Mouse (Mus musculus): ENCODE results near the gene Lrp2.
"Not testable (repeated sequence)": the region's sequence is repeated elsewhere in the genome, so short reads cannot be mapped to it uniquely, and the experiment has no call there.

The Lrp2 gene

DNA sequence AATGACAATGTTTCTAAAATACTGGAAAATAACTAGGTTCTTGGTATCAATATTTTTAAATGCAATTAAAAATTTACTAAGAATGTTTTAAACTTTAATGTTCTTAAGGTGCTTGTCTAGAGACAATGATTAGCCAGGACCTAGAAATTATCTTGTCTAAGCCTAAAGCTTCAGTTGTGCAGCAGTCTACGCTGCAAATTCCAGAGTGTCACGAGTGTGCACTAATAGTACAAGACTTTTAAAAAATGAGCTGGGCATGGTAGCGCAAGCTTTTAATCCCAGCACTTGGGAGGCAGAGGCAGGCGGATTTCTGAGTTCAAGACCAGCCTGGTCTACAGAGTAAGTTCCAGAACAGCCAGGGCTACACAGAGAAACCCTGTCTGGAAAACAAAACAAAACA, 3.8 kb downstream of the Lrp2 start:
- DNase-seq = not testable (repeated sequence)

DNA sequence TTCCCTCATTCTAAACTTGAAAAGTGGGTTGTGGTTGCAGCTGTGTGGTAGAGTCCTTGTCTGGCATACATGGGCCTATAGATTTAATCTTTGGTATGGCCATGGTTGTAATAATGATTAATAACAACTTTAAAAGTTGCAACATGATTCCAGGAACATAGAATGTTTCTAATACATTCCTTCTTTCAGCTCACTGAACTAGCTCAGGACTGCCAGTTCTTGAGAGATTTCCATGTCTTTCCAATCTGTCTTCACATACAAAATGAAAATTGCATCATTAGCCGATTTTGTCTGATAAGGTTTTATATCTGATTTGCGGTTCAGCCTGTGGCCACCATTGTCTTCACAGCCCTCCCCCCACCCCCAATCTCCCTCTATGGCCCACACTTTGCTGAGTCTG, 5.8 kb downstream of the Lrp2 start:
- no peak for DNase-seq

DNA sequence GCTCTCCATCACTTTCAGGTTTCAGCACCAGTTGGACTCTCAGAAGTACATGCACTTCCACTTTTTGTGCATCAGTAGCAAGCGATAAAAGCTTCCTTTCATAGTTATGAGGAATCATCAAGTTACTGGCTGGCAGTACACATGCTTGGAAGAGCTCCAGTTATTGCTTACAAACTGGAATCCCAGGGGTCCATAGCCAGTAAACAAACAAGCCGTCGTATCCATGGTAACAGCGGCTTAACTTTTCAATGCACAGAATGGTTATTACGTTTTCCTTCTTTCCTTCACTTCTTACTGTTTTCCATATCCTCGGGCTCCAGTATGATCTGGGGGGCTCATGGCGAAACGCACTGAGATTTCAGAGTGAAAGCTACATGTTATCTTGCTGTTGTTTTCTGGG, 7.7 kb downstream of the Lrp2 start:
- no peak for DNase-seq

DNA sequence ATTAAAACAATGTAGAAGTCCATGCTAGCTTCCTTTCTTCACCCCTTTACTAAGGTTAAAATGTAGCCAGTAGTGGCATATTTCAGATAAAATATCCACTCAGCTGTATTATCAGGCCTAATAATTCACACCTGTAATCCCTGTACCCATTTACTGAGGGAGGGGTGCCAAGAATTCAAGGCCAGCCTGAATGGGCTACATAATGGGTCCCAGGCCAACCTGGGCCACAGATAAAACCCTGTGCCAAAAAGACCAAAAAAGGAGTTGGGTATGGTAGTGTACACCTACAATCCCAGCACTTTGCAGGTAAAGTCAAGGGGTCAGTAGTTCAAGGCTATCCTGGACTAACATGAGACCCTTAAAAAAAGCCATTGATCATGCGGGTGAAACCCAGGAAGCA, 9.3 kb downstream of the Lrp2 start:
- no peak for DNase-seq

DNA sequence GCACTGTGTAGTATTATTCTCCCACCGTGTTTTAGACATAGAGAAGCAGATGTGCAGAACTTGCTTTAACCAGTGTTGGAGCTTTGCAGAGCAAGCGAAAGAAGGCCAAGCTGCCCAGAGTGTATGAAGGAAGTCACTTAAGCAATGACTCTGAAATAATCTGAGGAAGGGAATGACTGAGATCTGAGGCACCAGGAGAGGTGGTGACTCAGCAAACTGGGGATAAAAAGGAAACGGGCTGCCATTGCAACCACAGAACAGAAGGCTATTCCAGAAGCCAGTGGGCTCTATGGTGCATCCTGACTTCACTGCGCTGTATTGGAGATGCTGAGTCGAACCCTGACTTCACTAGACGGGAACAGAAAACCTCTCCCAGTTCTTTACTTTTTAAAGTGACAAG, 10.9 kb downstream of the Lrp2 start:
- no peak for DNase-seq

DNA sequence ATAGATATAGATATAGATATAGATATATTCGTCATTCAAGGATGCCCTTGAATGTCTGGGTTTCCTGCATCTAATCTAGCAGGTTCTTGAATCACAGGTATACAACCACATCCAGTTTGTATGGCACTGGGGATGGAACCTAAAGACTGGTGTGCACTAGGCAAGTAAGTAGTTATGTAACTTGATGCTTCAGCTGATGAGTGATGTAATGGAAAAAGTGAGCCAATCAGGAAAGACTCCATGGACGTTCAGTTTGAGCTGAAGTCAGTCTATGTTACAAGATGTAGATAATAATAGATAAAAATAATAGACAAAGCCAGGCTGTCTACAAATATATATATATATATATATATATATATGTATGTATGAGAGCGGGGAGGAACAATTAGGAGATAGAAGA, 11.6 kb downstream of the Lrp2 start:
- no peak for DNase-seq

DNA sequence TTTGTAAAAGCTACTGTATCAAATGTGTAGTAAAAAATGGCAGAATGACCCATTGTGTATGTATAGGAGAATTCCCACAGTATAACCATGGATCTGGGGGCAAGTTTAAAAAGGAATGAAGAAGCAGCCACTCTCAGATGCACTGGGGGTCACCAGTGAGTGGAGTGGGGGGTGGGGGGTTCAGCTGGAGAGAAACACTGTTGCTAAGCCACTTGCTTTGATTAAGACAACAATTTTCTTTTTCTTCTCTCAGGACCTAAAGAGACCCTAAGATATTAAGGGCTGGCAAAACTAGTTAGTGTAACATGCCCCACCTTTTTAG, 12.2 kb downstream of the Lrp2 start:
- no peak for DNase-seq

DNA sequence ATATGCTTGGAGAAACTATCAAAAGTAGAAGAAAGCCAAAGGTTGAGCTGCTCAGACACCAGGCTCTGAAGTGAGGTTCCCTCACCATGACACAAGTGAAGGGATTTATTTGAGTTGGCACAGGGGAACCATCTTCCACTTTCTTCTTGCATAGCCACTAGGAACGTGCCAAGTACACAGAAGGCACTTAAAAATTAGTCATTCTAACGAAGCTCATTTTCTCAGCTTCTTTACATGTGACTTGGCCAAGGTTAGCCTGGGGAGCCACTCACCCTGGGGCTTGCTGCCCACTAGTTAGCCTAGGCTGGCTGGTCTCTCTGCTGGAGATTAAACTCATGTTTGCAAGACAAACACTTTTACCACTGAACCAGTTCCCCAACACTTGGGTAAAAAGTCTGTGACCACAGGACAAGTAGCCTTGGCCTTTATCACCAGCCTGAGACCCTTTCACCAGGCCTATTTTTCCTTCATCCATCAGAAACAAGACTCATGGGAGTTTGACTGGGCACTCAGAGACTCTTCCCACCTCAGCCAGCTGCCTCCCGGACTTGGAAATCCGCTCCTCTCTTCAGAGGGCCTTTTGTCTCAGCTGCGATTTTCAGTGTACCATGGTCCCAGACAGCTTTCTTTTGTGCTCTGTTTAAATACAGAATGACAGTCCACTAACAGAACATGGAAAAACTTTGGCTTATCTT, 12.7 kb downstream of the Lrp2 start:
- no peak for DNase-seq

DNA sequence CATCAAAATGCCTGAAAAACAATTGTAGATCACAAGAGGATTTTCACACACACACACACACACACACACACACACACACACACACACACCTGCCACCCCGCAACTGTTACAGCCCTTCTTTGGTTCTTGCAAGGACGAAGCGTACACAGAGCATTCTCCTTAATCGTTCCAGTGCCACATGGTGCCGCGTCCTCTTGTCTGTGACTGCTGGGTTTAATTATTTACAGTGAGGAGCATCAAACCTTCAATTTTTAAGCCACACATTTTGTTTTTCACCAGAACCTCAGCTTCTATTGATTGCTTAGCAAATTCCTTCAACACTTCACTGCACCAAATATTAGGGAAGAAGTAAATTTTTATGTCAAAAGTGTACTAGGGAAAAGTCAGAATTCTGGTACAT, 15.3 kb downstream of the Lrp2 start:
- DNase-seq = no peak

DNA sequence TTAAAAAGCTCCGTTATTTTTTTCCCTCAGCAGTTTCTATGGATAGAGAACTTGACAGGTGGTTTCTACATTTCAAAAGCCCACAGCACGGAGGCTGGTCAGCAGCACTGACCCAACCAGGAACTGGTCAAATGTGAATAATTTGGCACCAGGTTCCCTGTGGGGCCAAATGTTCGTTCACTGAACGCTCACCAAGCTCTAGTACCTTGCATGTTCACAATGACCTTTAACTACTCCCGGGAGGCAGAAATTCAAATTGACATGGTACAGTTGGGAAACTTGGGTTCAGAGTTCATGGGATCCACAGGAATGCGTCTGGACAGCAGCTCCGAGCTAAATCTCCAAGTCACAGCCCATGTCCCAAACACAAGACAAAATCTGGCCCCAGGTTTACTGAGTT, 19.6 kb downstream of the Lrp2 start:
- DNase-seq = no peak

DNA sequence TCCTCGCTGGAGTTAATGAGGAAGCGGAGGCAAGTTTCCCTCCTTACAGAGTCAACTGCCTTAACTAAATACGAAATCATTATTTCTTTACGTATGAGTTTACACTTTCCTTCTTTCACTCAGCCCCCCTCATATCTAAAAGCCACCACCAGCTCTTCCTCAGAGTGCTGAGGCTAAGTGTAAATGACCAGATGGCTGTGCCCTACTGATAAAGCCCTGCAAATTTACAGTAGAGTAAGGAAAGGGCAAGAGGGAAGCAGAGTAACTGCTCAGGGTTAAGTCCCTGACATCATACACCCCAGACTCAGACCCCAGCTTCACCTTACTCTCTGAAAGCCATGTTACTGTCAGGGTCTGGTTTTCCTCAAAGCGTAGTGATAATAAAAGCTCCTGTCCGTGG, 22.4 kb downstream of the Lrp2 start:
- no peak for DNase-seq

DNA sequence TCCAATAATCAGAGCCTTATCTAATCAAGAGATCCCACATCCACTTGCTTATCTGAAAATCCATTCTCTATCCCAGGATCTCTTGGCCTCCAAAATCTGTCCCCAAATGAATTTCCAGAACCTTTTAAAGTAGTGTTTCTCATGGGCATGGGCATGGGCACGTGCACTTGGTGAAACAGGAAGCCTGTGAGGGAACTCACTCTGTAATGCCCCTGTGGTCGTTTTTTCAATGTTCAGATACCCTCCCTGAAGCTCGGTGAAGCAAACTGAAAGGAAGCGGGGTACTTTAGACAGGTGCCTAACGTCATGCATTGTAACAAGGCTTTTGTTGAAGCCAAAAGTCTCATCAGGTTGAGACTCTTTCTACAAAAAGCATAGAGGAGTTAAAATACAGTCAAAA, 23.1 kb downstream of the Lrp2 start:
- DNase-seq = no peak

DNA sequence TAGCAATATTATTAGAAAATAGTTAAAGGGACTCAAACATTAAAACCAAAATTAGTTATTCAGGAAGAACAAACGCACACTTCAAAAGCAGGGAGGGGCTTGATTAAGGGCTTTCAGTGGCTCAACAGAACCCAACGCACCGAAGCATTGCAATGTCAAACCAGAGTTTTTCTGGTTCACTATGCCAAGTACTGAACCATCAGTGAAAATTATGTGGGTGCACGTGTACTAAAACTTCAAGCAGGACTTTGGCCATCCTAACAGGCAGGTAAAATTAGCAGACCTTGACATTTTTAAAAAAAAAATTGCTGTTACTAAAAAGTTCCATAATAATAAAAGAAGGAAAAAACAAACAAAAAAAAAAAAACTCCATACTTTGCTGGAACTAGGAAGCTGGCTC, 25.6 kb downstream of the Lrp2 start:
- DNase-seq = no peak

DNA sequence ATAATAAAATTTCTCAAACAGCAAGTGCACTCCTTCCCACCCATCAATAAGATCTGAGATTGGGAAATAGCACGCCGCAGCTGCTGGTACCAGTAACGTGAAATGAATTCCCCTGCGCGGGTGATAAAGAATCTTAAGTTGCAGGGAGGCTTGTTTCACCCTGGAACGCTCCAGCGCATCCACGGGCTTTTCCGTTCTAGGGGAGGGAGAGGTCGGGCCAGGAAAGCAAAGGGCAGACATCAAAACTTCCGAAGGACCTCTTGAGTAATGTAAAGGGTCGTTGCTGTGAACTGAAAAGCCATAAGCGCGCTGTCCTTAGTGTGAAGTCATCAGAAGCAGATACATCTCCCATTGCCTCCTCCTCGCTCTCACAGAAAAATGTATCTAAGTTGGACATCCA, 26.5 kb downstream of the Lrp2 start:
- no peak for DNase-seq

DNA sequence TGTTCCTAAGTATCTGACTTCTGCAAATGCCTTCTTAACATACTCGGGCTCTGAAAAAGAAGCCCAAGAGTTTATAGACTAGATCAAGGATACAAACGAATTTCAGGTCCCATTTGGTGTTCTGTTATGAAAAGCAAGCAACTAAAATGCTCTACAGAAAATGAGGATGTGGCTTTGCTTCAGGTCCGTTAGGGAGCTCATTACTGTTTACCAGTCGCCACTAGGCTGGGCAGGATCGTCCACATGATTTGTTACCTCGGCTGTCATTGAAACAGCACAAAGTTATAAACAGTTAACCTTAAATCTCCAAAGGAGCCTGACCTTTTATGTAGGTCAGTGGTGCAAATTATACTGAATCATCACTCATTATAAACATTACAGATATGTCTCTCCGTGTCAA, 29.2 kb downstream of the Lrp2 start:
- DNase-seq = no peak

DNA sequence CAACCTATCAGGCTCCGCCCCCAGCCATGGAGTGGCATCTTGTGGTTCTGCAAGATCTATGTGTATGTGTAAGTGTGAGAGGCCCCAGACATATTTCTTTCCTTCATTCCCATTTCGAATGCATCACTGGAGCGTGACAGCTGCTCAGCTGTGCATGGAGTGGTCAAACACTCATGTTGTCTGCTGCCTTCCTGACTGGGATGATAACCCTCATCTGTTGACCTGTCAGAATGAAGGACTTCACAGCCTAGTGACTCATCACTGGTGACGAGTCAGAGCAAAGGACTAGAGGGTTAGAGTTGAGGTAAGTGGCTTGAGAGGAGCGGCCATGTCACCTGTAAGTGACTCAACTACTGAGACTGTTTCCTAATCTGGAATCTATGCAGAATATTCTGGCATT, 34.2 kb downstream of the Lrp2 start:
- DNase-seq = no peak

DNA sequence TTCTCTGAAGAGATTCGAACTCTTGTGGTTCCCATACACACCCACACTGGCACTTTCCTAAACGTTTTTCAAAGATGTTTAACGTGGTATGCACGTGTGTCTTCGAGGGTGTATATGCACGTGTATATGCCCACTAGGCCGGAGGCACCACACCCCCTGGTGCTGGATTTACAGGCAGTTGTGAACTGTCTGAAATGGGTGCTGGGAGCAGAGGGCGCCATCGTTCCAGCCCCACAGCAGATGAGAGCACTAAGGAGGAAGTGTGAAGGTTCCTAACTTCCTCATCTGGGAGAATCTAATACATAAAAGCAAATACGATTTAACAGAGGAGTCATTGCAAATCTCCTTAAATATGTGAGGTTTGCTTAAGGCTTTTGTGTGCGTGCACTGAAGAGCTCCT, 39.0 kb downstream of the Lrp2 start:
- no peak for DNase-seq

DNA sequence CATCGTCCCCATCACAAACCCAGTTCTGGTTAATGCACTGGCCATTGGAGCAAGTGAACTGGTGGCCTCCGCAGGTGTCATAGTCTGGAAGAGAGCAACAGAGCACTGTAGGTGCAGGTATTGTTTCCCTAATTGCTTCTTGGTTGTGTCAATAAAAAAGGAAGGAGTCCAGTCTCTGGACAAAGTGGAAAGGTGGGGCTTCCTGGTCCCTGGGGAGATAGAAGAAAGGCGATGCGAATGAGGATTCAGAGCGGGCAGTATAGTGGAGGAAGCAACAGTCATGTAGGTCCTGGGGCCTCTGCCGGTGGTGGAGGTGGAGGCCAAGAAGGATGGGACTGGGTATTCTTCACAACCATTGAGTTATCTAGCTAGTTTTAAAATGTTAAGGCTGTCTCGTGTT, 49.8 kb downstream of the Lrp2 start:
- no peak for DNase-seq

DNA sequence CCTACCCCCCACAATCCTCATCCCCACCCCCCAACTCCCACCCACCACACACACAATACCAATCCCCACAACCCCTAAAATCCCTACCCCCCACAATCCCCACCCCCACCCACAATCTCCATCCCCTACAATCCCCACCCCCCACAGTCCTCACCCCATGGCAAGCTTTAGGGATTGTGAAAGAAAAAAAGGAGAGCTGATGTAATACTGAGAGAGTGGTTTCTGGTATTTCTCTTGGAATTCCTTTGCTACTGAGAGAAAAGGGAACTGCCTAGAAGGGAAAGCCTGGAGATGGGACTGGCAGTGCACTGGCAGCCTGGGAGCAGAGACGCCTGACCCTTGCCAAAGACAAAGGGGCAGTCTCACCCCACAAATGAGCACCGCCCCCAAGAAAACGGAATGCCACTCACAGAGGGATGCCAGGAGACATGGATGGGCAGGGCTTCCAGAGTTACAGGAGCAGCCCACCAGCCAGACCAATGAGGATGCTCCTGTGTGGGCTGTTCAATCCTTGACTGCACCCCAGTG, 54.3 kb downstream of the Lrp2 start:
- no peak for DNase-seq

DNA sequence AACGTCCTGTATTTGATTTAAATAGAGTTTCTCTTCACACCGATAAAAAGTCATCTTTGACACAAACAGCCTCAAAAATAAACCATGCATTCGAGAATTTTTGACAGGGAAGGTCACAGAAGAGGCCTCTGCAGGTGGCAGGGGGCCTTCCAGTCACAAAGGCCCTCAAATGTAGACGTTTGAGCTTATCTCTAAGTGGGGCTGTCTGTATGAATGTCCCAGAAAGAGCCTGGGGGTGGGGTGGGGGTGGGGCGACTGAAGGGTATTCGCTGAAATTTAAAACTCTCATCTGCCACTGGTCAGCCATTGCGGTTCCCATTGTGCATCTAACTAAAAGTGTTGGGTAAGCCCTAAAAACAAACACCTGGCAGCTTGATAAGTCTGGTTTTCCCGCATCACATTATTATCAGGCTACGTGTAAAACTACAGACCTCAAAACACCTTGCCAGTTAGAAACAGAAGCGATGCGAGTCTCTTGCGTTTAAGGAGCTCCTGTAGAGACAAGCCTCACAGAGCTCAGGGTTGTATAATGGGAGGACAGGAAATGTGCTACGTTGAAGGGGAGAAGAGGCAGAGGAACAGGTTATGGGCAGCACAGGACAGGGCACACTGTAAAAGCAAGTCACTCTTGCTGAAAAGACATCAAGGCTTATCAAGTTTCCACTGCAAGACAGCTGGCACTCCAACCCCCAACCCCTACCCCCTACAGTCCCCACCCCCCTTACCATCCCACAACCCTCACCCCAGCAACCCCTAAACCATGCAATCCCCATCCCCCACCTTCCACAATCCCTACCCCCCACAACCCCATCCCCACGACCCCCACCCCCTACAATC, 55.0 kb downstream of the Lrp2 start:
- no peak for DNase-seq

DNA sequence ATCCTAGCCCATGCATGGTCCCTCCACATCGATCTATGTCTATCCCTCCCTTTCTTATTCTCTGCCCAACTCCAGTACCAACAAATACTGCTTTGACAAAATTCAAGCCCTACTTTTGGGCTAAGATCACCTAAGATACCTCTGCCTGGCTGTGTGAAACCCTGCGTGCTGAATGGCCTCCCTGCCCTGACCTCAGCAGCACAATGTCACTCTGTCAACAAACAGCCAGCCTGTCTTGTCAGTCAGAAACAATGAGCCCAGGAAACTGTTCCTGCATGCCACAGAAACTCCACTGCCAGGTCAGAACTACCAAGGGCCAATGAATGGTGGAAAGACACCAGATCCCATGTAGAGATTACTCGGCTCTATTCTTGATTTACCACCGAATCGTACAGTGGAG, 55.7 kb downstream of the Lrp2 start:
- DNase-seq = no peak

DNA sequence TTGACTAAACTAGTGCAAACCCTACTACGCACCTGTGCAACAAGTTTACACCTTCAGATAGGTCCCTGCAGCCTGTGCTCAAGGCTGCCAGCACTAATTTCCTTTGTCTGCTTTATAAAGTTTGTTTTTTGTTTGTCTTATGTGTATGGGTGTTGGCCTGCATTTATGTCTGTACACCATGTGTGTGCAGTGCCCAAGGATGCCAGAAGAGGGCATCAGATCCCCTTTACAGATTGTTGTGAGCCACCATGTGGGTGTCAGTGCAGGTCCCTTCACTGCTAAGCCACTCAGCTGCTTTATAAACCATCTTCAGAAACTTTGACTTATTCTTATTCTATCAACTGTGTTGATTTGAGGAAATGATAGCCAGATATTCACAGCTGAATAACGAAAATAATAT, 65.6 kb downstream of the Lrp2 start:
- no peak for DNase-seq

DNA sequence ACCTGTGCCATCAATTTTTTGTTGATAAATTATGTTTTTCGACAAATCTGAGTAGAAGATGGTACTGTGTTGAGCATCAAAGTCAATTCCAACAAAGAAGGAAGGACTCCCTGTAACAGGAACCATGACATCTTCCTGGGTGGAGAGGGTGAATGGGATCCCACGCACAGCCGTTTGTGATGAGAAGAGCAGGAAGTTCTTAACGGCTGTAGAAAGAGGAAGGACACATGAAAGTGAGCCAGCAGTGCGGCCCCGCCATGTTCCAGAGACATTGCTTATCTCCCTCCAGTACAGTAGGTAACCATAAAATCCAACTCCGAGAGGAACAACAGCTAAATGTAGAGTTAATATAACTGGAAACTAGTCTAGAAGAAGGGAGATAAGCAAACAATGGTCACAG, 67.6 kb downstream of the Lrp2 start:
- no peak for DNase-seq

DNA sequence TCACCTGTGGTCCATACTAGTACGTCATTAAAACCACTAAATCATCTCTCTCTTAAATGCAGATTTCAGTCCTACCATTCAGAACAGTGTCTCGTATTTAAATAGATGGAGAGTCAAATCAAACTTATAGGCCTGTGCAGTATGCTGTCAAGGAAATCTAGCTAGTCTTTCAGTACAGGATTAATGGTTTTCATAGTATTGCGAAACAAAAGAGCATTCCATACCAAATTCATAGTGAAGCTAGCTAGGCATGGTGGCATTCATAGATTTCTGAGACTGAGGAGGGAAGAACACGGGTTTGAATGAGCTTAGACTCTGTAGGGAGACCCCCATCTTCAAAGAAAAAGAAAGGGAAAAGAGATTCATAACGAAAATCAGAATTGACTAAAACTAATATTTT, 74.1 kb downstream of the Lrp2 start:
- no peak for DNase-seq

DNA sequence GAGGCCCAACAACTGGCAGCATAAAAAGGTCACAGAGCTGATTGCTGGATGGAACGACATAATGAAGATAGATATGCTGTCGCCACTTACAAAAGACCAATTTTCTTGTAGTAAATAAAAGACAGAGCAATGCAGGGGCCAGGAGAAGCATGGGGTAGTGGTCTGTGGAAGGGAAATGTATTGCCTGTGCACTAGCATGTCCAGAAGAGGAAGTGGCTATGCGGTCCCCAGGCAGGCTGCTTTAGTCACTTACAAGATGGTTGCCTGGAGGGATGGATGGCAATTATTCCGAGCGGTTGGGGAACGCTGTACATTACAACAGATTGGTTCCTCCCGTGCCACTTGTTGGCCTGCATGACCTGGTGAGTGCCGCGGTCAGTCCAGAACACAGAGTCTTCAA, 85.5 kb downstream of the Lrp2 start:
- DNase-seq = no peak
